Mouse (Mus musculus): ENCODE measurements at regions not wholly inside any gene's neighbourhood (a gene's known extent, or its start where the extent isn't known, plus 50 kb on each side); places are given as distances from the start of the nearest gene placed in this dataset.

DNA sequence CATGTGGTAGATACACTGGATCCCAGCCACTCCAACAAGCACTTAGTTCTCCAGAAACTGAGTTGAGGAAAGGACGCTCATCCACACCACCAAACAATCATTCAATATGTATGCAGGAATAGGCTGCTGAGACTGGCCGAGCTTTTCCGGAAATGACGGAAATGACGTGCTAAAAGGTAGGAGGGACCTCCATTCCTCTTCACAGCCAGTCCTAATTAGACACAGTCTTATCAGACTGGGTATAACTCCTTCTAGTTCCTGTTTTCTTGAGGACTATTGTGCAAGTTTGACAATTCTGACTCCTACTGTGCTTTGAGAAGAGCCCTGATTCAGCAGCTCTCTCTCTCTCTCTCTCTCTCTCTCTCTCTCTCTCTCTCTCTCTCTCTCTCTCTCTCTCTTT lies 477.9 kb upstream of the Gm26657 start:
- no peak for DNase-seq

DNA sequence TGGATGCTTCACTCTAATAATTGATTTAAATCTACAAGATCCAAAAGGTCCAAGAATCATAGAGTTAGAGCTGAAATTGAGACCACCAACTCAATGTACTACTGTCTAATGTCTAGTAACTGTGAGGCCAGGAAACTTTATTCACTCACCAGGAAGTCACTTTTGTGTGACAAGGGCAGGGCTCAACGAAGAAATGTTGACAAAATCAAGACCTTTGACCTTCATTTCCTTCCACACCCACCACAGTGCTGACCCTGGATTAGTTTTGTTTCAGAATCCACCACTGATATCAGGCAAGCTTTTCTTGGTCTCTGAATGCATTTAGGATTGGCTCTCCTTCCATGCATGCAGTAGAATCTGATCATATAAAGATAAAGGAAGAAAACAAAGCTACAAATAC lies 487.5 kb upstream of the Gm26657 start:
- DNase-seq = no peak

DNA sequence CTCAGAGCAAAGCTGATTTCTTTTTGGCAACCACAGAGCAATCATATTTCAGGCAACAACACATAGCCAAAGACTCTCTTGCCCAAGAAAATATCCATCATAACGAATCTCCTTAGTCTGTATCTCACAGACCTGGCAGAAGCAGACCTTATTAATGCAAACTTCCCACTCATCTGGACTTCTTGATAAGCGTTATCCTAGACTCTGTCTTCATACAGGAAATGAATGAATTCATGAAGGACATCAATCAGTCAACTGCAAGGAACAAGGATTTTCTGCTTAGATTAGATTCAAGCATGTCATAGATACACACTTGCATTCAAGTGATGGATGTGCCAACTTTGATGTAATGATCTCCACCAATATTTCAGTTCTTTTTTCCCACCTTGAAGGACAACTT lies 488.1 kb upstream of the Gm26657 start:
- DNase-seq = no peak

DNA sequence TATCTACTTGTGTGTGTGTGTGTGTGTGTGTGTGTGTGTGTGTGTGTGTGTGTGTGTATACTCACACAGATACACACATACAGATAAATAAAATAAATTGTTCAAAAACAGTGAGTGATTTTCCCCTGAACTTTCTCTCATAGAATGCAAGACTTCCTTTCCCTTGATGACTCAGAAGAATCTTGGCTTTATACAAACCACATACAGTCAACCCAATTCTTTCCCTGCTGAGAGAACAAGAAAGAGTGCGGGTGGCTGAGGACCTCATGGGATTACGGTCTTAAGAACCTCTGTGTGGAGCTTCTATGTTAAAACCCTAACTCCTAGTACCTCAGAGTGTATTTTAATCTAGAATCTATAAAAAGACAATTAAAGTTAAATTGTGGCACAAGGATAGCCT lies 489.3 kb upstream of the Gm26657 start:
- no peak for DNase-seq

DNA sequence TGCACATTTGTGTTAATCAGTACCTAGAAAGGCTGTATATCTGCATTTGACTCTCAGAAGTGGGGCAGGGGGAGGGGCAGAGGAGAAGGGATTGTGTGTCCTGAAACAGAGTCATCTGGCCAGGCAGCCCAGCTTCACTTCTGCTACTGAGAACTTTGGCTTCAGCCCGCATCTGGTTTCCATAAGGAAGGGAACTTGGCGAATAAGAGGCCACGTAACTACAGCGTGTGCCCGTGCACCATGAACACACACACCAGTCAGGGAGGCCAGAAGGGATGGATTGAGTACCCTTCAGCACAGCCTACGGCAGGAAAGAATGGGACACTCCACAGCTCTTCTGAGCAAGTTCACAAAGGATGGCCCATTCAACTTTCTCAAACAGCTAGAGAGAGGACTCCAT lies 496.0 kb upstream of the Gm26657 start:
- no peak for DNase-seq

DNA sequence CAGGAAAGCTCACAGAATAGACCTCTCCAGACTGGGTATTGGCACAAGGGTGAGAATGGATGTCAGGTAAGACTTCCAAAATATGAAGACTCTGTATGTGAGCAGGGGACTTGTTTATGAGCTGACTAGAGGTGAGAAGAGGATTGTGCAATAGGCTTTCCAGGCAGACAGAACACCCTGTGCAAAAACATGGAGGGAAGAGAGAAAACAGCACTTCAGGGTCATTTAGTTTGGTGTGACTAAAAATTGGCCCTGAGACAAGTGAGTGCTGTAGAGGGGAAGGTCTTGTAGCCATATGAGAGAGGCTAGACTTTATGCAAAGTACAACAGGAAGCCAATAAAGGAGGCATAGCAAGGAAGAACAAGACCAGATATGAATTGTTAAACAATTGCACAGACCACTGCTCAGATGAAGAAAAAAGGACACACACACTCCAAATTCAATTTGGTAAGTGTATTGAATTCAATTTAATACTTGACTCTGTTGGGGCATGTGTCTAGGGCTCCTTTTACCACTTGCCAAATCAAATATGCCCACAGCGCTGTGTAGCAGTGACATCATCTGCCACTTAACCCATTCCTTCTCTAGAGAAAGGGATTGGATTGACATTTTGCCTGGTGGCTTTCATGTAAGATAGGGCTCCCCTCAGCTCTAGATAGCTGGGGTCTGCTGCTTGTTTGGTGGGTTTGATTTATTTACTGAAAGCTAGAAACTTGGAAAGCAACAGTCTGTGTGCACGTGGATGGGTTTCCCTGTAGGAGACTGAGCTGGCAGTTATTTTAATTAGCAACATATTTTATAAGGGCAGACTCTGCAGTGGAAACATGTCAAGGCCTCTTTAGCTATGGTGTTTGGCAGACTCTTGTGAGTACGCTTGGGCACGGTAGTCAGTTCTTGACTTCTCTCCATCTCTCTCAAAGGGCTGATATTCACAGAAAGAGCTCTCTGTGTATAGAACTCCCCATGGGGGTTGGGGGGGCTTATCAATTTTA lies 501.1 kb upstream of the Gm26657 start:
- no peak for DNase-seq

DNA sequence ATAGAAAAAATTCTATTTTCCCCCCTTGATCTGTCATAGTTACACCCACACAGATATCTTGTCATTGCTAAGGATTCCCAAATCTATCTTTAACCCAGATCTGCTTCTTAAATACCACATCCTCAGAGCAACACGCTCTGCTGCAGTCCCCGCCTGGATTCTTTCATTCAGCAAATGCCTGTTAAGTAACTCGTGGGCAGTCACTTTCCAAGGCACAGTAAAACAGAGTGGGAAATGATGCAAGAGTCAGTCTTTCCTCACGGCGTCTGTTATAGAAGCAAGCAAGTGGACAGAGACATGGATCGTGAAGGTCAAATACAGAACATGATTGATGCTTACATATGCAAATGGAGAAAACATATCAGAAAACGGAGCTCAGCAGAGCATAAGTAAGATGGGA lies 508.5 kb upstream of the Gm26657 start:
- DNase-seq = no peak

DNA sequence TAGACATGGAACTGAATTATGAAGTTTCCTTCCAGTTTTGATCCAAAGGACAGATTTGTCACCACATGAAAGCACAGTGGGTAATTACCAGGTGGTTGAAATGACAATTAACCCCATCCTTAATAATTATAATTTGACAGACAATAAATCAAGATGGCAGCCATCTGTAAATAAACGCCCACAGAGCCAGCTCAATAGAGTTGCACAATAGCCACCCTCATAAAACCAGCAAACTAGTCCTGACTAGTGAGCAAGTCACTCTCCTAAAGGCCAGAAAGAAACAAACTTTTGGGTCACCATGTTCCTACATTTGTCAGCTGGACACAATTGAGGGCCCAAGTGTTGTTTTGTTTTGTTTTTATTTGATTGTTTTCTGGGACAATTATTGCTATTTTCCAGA lies 509.4 kb upstream of the Gm26657 start:
- no peak for DNase-seq

DNA sequence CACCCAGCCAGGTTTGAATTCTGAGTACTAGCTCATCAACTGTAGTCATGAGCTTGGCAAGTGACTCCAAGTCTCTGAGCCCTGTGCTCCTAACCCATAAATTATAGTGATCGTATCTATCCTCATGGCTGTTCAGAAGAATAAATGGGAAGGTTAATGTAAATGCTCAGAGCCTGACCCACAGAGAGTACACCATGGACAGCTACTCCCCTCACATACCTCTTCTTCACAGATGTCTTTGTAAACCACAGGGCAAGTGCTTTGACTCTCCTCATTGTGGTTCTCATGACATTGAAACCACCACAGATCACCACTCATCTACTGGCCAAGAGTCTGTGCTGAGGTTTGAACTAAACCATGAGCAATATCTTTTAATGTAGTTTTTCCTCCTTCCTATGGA lies 513.4 kb upstream of the Gm26657 start:
- no peak for DNase-seq

DNA sequence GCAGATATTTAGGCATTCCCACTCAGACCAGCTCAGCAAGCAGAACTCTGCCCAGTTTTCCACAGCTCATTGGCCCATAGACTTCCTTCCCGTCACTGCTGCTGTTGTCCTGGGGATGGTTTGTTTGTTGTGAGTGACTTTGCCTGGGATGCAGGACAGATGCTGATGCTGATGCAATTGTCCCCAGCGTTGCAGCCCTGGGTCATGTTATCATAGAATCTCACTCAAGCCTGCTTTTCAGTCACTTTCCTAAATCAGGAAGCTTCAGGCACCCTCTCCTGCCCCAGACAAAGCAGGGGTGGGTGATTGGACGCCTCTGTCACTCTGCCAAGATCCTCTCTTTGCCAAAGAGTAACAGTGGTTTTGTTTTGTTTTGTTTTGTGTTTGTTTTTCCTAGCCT lies 515.3 kb upstream of the Gm26657 start:
- DNase-seq = no peak

DNA sequence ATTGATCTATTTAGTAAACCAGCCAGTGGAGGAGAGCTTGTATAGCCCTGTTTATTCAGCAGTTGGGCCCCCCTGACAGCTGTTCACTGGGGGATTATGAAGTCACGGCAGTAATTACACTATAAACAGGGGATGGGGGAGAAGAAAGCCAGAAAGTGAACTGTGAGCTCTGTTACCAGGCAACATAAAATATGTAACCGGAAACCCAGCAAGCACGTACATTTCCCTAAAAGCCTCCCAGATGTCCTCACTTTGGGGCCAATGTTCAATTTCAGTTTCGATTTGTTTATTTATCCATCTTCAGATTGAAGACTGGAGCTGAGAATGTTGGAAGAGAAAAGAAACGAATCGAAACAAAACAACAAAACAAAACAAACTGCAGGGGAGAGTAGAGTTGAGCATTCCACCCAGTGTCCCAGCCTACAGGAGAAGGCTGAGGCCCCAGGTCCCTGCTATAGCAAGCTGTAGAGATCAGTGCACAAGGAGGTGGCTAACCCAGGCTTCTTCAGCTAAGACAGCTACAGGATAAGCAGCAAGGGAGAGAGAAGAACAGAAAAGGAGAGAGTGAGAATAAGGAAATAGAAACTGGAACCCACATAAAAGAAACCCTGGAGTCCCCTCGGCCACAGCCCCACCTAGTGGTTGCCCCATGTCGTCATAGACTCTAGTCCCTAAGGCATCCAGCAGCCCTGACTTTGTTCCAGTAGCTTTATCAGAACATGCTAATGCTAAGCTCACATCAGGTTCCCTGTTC lies 517.7 kb upstream of the Gm26657 start:
- peak; percentile 77 for DNase-seq

DNA sequence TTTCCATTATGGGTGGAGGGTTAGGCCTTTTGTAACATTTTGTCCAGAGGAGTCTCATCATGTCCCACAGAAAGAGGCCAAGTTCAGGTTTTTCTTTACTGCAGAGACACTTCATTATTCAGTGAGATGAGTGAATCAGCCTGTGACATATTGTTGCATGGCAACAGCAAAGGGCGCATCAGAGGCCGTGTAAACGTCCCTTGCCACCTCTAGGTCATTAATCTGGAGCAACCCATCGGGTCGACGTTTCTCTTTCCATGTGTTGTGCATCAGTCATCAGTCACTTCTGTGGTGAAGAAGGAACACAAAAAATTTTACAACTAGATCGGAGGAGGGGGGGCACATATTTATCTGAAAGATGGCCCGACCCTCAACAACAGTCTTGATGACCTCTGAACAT lies 519.3 kb upstream of the Gm26657 start:
- DNase-seq = no peak

DNA sequence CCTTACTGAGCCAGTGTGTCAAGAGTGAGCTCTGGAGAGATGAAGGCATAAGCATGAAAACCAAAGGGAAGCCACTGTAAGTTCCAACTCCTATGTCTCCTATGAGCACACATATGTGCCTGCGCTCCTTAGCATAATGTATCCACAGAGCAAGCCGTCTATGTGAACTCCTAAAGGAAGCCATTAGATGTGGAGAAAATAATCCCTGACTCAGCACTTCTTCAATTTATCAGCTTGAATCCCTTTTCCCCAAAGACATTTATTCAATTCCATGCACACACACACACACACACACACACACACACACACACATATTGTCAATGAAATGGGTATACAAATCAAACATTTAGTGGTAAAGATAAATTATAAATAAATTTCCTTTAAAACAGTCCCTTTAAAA lies 530.4 kb upstream of the Gm26657 start:
- DNase-seq = no peak

DNA sequence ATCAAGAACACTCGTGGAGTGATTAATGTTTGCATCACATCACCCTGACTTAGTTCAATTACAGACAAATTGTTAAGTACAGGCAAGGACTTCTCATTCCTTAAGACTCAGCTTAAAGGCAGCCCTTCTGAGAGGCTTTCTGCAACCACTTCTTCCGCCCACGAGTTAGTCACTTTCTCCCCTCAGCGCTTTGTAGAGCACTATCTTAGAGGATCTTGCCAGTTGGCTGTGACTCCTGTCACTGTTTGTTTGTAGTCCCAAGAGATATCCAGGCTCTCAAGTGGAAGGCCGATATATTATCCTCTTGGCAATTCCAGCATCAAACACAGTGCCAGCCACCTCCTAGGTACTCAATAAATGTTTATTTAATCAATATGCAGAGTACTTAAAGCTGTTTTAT lies 532.1 kb upstream of the Gm26657 start:
- no peak for DNase-seq

DNA sequence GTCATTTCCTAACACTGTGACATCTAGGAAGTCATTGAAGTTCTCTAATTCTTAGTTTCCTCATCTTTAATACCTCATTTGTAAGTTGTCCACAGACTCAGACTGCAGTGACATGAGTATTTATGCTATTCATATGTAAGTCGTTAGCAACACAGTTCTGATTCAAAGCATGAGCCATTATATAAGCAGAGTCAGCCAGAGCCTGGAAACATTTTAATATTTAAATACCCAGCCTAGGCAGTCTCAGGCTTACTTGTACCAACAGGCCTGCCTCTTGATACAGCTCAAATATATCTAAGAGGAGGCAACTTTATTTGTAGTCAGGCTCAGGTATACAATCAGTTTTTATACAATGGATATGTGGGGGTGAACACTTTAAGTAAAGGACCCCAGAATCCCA lies 534.8 kb upstream of the Gm26657 start:
- DNase-seq = no peak

DNA sequence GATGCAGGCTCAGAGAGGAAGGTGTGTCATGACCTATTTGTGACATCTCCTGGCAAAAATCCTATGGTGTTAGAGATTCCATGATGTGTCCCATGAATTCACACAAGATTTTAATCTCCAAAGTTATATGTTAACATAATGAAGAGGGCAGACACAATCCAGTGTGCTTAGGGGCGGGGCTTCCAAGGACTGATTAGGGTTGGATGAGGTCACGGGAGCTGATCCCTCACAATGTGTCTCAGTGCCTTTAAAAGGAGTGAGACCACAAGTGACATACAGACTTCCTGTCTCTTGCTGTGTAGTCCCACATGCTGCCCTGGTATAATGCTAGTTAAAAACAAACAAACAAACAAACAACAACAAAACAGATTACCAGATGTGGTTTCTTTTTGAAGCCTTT lies 546.5 kb upstream of the Gm26657 start:
- DNase-seq = no peak

DNA sequence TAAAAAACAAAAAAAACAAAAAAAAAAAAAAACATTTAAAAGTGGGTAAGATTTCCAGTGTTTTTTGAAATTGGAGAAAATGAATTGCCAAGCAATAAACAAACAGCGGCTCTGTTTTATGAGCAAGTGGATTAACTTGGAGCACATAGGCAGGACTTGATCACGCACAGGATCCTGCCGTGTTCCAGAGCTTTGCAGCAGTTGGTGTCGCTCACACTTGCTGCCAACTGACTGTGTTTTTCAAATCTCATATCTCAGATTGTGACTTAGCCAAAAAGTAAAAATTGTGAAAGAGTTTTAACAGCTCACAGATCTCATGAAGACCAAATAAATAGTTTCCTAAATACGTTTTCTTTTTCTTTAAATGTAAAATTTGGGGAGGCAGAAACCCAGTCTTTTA lies 547.4 kb upstream of the Gm26657 start:
- DNase-seq = no peak

DNA sequence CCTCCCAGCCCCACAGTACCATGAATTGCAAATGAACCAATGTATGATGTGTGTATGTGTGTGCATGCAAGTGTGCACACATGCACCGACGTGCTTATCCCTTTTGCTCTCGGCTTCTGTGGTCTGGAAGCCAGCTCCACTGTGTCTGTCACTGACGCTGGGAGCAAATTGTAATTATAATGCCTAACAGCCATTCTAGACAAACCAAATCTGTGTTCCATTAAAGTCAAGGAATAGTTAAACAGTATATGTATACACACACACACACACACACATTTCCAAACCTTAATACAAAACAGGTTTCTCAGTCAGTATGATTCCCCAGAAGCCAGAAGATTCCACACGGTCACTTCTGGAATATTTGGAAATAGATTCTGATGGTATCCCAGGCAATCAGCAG lies 560.3 kb upstream of the Gm26657 start:
- no peak for DNase-seq

DNA sequence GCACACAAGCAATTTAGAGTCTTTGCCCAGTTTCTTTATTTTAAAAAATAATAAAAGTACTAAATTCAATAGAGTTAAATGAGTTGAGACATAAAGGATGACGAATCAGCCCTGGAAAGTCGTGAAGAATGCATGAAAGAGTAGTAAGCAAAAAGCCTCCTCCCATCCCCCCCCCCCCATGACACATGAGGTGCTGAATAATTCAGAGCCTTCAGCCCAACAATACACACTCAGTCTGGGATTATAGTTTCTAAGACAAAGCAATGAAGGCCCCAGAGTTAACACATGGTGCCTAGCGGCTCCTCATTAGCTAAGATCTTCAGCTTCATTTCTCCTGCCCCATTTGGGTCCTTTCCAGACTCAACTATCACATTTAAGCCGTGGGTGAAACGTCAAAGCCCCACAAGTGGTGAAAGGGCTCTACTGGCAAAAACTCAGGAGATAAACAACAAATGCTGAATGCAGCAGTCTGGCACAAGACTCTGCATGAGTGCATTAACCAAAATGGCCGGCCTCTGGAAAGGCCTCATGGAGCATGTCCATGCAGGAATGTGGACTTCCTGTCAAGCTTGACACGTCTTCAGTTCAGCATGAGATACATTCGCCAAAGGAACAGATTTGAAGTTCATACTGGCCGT lies 560.9 kb upstream of the Gm26657 start:
- no peak for DNase-seq

DNA sequence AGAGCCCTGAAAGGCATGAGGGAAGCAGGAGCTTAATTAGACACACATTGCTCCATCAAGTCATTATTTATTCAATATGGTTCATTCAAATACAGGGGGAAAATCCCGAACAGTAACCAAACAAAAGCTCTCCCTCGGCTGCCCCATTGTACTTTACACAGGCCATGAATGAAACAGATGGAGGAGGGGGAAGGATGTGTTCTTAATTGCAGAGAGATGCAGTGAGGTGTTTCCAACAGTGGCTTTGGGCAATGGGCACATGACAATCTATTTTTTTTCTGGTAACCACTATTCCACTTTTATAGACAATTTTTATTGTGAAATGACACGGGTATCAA lies 578.6 kb upstream of the Gm26657 start:
- no peak for DNase-seq

DNA sequence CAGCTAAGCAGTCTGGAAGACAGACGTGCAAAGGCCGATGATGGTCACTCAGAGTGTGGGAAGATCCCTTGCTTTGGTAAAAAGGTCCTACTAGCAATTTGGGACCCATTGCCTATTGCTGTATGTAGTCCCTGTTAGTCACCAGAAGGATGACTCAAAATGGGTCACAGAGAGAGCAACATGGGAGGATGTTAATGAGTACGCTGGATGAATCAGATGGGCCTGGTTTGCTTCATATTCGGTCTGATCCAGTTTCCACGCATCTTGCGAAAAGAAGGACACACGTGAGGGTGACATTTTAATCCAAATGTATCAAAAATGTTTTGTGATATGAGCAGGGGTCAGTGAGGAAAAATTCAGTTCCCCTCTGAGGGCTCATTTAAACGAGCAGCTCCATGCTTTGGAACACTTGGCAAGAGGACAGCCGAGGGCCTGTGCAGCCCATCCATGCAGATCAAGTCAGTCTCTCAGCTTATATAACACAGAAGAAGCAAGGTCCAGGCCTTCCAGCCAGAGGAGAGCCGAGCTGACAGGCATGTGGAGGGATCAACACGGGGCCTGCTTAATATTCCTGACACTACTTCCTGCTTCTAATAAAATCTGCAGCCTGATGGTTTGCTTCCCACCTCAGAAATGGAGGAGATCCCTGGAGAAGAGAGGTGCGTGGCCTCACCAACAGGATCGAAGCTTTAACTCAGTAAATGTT lies 579.2 kb upstream of the Gm26657 start:
- DNase-seq = no peak

DNA sequence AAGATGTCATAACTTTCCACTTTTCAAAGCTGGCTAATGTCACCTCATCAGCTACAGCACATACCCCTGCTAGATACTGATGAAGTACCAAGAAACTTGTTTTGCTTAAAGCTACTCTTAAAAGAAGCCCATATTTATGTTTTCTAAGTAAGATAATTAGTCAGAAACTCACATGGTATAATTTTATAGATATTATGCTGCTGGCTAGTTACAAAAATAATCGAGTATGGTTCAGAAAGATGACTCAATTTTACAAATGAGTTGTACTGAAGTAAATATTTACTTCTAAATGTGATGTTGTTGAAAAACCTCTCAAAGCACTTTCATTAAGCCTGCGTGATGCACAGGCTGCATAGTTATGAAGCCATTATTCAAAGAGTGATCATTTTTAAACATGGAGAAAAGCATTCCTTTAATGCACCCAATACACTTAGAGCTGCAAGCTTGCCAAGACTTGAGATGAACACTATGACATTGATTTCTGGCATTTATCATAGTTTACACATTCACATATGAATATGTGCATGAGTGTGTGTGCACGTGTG lies 582.3 kb upstream of the Gm26657 start:
- no peak for DNase-seq

DNA sequence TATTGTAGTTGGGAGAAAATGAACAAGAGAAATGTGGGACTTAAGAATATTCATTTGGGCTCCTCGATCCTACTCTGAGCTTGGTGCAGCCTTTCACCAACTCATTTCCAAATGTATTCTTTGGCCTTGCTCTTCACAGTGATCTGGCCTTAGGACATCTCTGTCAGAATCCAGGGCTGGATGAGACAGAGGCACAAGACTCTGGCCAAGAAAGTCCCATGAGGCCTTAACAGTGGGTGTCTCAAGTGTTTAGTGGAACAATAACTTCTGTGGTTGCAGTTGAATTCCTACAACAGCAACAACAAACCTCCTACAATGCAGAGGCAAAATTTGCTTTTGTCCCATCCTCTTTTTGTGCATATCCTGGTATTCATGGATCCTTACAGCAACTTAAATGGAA lies 589.2 kb upstream of the Gm26657 start:
- no peak for DNase-seq
